Mouse (Mus musculus) gastrocnemius, postnatal 36 days (tissue): ENCODE results near the gene Mpv17l2. TPM values are rescaled to one million over a fixed set of nuclear protein-coding genes. Genes with fewer than 3 reads are reported as not detected.

Experiments used
- DNase-seq, 2 experiments: peaks; one replicate each; pipeline ENCODE4 v3.0.0; 2022
- intact Hi-C: fragments of 180-260 bp; cut with DNase I; formaldehyde crosslinking; loops from one replicate; pipeline ENCODE4 v1.15.1; 2025
- total RNA-seq, 2 experiments: library from RNA; stranded (reverse); gene quantifications; 2 replicates each; pipeline ENCODE4 v1.2.3; 2021

Mpv17l2 gene
- total RNA-seq, 2 experiments from 2014 or later, result 20.7 to 21.4 TPM

DNA sequence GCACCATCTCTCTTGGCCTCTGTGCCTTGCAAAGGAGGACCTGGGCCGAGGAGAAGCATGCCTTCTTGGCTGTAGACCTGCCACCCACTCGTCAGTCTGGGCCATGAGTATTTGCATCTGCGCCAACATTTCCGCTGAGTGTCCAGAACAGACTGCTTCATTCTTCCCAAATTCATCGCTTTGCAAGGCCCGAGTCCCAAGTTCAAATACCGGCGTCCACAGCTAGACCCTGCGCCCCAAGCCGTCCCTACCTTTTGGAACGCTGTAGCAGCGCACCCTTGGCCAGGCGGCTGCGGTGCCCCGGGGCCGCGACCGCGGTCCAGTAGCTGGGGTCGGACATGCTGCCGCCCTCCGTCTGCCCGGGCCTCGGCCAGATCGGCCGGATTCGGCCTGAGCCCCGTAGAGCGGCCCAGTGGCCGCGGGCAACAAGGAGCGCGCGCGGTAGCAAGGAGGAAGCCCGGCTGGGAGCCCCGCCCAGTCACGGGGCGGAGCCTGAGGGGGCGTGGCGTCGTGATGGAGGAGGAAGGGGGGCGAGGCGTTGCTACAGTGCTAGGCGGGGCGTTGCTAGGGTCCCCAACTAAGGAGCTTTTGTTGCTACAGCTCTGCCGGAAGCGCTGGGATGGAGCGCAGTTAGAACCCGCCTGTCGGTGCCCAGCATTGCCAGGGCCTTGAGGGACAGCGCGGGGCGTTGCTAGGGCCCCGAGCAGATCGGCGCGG is 31.4 kb upstream of the Mpv17l2 start:
- DNase-seq, result peak; percentile 97 to 98
- intact Hi-C loops, result loop anchor here (10.0 kb wide), 1 partner anchor 683 kb away; no protein-coding TSS in a partner anchor

GRCm38 (mm10) chr8:70791294-70791701 is 30.6 kb upstream of the Mpv17l2 start:
- intact Hi-C loops, result loop anchor here (10.0 kb wide), 1 partner anchor 684 kb away; no protein-coding TSS in a partner anchor
- DNase-seq, result no peak

- no peak for DNase-seq
- intact Hi-C loops, result loop anchor here (10.0 kb wide), 1 partner anchor 684 kb away; no protein-coding TSS in a partner anchor
Observed at GRCm38 (mm10) chr8:70790846-70791245, 30.1 kb upstream of the Mpv17l2 start.

DNA sequence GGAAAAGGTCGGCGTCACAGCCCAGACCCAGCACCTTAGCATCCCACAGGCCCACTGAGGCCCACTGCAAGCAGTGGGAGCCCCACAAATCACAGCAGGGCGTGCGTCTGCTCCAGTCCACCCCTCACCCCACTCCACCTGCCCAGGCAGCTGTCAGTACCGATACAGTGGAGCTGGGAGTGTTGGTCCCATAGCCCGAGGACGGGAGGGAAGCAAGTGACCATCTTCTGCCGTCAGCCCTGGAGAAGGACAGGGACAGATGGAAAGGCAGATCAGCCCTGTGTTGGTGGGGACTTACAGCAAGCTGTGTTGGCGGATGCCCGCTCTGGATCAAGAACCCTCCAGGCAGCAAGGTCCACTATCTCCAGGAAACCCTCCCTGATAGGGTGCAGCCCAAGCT is 28.3 kb upstream of the Mpv17l2 start:
- DNase-seq, result no peak
- intact Hi-C loops, result no loop called here

GRCm38 (mm10) chr8:70787941-70788667 is 27.4 kb upstream of the Mpv17l2 start:
- intact Hi-C loops, result no loop called here
- no peak for DNase-seq

DNA sequence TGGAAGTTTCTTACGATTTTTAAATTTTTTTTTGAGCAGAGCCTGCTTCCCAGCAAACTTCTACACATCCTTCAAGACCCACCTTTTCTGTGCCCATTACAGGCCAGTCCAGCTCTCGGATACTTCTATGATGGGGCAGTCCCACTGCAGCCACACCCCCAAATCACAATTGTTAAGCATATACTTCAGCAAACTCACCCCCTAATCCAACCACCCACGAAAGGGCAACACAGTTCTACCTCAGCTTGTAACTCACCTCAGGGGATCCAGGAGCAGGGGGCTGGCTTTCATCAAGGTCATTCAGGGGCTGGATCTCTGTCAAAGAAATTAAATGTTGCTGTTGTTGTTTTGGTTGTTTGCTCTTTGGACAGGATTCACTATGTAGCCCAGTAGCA is 26.3 kb upstream of the Mpv17l2 start:
- intact Hi-C loops, result no loop called here
- DNase-seq, result no peak

DNA sequence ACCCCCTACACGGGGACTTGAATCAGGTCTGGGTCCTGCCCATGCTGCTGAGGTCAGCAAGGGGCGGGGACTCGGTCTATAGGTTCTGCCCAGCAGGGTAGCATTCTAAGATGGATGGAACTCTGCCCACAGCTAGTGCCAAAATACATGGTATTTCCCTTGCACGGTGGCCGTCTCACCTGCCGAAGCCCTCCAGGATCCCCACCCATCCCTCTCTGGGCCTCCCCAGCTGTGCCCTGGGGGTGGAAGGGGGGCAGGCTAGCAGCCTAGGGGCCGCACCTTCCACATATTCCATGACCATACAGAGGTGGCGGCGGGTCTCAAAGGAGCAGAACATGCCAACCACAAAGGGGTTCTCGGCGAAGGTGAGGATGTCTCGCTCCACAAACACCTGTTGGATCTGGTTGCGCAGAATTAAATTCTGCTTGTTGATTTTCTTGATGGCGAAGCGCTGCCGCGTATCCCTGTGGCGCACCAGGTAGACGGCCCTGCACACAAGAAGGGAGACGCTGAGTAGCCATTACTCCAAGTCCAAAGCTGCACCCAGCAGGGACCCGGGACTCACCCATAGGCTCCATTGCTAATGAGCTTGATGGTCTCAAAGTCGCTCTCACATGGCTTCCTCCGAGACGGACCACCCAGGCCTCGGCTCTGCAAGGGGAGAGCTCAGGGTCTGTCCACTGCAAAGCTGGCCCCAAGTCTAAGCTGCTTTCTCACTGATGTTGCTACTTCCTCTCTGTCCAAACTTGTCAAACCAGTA is 25.7 kb upstream of the Mpv17l2 start:
- intact Hi-C loops, result no loop called here
- DNase-seq, result no peak

DNA sequence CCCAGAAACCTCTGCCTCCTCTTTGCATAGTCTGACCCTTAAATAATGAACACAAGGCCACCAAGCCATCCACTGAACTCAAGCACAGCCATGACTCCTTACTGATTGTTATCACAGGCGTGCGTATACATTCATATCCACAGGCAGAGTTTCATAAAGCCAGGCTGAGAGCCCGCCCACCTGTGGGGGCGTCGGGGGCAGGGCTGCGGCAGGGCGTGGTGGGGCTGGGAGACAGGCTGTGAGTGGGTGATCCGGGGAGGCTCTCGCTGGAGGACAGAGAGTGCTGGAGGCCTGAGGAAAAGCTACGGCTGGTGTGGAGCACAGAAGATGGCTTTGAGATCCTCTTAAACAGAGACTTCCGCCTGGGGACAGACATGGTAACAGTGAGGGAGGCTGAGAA is 19.3 kb upstream of the Mpv17l2 start:
- intact Hi-C loops, result no loop called here
- no peak for DNase-seq

DNA sequence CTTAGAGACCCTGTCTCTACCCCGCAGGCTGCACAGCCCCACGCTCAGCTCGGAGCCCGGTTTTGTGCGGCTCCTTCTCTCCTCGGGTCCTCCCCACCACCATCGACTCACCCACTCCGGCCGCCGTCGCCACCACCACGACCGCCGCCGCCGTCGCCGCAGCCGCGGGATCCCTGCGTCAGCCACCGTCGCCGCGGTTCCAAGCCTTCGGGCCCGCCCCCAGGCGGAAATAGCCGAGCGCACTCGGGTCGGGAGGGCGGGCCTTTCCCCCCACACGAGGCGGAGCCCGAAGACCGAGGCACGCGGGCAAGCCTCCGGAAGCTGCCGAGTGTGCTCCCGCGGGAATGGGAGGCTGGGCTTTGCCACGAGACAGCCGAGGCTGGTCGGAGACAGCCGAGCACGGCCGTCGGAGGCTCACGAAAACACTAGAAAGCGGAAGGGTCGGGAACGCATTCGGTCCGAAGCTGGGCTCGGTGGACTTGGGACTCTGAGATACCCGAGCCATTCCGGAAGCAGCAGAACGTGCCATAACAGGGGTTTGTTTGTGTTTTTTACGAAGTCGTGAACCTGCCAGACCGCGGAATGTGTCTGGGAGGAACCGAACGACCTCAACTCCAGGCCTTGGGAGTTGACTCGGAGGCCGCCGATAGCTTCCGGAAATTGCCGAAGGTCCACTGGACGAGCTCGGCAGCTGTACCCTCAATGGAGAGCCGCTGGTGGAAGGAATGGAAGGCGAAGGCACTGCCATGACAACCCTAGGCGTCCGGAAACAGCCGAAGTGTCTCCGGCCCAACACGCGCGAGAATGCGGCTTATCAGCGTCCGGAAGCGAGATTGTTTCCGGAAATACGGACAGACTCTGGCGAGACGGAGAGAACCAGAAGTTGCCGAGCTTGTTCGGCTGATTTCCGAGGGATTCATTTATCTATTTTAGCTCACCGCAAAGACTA is 16.0 kb upstream of the Mpv17l2 start, which contains the start of gene Pik3r2:
Gene Pik3r2 (minus strand): TSS at position 218 of the 949 bp plus-strand sequence.
- intact Hi-C loops, result no loop called here
- DNase-seq, result peak; percentile 98

DNA sequence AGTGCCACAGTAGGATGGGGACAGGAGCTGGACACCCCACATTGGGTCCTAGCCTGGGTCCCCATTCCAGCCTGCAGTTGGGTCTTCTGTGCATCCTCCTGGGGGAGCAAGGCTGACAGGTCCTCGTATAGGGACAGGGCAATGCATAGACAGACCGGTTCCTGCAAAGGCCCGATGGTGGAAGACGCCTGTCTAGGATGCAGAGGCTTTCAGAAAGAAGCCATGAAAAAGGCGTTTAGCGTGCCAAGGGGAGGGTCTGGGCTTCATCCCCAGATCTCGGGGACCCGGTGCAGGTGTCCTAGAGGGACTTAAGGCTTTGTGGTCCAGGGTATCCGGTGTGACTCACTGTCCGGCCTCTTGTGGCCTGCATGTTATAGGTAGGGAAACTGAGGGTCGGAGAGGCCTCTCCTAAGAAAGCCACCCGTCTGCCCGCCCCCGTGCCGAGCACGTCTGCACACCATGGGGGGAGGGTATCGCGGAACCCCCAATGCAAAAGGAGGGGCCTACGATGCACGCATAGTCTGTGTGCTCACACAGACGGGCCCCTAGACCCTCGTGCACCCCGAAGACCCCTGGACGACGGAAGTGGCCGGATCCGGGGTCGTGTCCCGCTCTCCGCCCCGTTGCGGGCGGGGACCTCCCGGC is 15.2 kb upstream of the Mpv17l2 start:
- DNase-seq, result no peak
- intact Hi-C loops, result no loop called here

DNA sequence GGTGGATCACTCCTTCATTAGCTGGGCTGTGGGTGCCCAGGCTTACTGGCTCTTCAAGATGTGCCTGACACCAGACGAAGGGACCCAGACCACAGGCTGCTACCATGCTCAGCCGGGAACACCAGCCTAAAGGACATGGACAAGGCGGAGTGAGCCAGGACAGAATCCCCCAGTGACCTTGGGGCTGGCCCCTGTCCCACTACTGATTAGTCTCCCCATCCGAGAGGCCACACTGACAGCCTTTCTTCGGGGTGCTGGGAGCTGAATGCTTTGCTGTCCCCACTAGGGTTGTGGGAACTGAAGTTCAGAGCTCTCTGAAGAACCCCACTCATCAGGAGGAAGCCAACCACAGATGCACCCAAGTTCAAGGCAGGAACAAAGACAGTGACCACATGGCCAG is 14.5 kb upstream of the Mpv17l2 start:
- DNase-seq, result no peak

DNA sequence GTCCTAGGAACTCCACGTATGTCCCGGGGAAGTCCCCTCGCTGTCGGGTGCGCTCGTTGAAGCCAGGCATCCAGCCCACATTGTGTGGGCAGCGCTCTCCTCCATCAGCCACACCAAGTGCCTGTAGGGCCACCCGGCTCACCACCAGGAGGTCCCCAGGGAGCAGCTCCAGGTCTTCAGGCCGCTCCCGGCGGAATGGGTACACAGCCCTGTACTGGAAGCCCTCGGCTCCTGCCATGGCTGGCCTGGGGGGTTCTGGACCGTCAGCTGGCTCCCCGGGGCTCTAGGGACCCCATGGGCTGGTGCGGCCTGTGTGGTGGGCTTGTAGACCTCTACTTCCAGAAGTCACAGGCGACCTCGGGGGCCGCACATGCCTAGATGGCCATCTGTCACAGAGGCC is 14.0 kb upstream of the Mpv17l2 start:
- DNase-seq, result no peak
- intact Hi-C loops, result loop anchor here (5.0 kb wide), 1 partner anchor 68 kb away; no protein-coding TSS in a partner anchor

More for the DNA sequence above, 14.5 kb upstream of the Mpv17l2 start:
- intact Hi-C loops, result no loop called here

DNA sequence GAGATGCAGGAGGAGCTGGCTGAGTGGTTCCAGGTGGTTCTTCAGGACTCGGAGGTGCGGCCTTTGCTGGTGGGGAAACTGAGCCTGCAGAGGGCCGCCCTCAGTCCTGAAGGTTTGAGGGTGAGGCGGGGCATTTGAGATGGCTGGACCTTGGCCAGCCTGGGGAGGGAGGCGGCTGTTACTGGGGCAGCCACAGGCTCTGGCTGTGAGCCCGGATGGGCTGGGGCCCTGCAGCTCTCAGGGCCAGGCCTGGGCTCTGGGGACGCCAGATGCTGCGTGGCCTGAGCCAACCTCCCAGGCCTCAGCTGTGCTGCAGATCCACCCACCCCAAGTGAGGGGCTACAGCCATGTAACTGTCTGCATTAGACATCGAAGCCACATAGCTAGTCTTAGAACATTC is 13.1 kb upstream of the Mpv17l2 start:
- peak; percentile 87 to 90 for DNase-seq
- intact Hi-C loops, result loop anchor here (5.0 kb wide), 1 partner anchor 68 kb away; no protein-coding TSS in a partner anchor

- no peak for DNase-seq
- intact Hi-C loops, result loop anchor here (5.0 kb wide), 1 partner anchor 69 kb away; no protein-coding TSS in a partner anchor
Observed at GRCm38 (mm10) chr8:70773410-70773809, 12.7 kb upstream of the Mpv17l2 start.

GRCm38 (mm10) chr8:70772890-70773289 is 12.1 kb upstream of the Mpv17l2 start:
- DNase-seq, result no peak
- intact Hi-C loops, result loop anchor here (5.0 kb wide), 1 partner anchor 69 kb away; no protein-coding TSS in a partner anchor

GRCm38 (mm10) chr8:70772075-70772474 is 11.3 kb upstream of the Mpv17l2 start:
- no peak for DNase-seq
- intact Hi-C loops, result loop anchor here (5.0 kb wide), 1 partner anchor 70 kb away; no protein-coding TSS in a partner anchor

- DNase-seq, result no peak
- intact Hi-C loops, result loop anchor here (5.0 kb wide), 1 partner anchor 71 kb away; no protein-coding TSS in a partner anchor
Observed at GRCm38 (mm10) chr8:70771217-70771616, 10.5 kb upstream of the Mpv17l2 start.

DNA sequence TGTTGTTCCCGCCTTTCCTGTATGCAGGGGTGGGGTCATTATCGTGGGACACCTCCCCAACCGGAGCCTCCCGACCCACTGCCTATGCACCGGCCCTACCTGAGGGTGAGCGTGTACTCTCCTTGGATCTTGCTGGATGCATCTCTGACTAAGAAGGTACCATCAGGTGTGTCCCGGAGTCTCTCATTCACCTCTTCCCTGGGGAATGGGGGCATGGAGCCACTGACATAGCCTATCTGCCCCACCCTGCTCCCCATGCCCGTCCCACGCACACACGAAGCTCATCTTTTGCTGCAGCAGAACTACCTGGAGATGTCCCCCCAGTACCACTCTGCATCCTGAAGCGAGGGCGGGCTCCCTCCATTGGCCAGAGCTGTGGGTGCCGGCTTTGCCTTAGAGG is 10.0 kb upstream of the Mpv17l2 start:
- intact Hi-C loops, result loop anchor here (5.0 kb wide), 1 partner anchor 72 kb away; no protein-coding TSS in a partner anchor
- DNase-seq, result no peak

DNA sequence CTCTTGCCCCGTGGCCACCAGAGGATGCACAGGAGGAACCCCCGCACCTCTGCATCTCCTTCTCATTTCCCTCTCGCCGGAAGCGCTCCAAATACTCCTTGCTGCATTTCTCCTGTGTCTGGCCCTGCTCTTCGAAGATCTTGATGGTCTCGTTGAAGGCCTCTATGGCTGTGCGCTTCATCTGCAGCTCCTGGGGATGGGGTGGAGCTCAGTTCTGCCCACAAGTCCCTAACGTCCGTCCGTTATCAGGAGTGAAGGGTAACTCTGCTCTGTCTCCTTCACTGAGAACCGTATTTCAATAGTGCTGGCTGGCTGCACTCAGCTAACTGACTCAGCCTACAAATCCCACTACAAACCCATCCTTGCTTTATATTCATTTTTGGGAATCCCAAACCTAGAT is 9.1 kb upstream of the Mpv17l2 start:
- no peak for DNase-seq
- intact Hi-C loops, result loop anchor here (5.0 kb wide), 1 partner anchor 72 kb away; no protein-coding TSS in a partner anchor
